Mouse (Mus musculus): ENCODE data around the gene Atg10.
"Not testable (repeated sequence)": the region's sequence is repeated elsewhere in the genome, so short reads cannot be mapped to it uniquely, and the experiment has no call there.

Gene Atg10

GRCm38 (mm10) chr13:90962836-90963760 lies 260.7 kb downstream of the Atg10 start:
- TF ChIP-seq NANOG (IDR thresholded peaks at IDR 0.05; ENCODE audit: borderline replicate concordance, low read length) = no peak
- TF ChIP-seq CTCF (conservative IDR thresholded peaks at IDR 0.05; ENCODE audit: low read length) = no peak
- no peak for TF ChIP-seq POU5F1 (IDR thresholded peaks at IDR 0.05; ENCODE audit: borderline replicate concordance, low read length)
- no peaks in the 10 kb centered on the region for H3K9me3 ChIP-seq (ENCODE audit: low read length)
- no peaks in the 10 kb centered on the region for H3K36me3 ChIP-seq (ENCODE audit: insufficient read depth, low read length)
- no peaks in the 10 kb centered on the region for H3K27me3 ChIP-seq (ENCODE audit: insufficient read depth, low read length)
- no peaks in the 10 kb centered on the region for H3K4me1 ChIP-seq (replicated peaks; ENCODE audit: low read depth, low read length)
- no peak overlapping the region for H3K4me3 ChIP-seq (replicated peaks; ENCODE audit: low read length)

GRCm38 (mm10) chr13:90960591-90960990 lies 263.2 kb downstream of the Atg10 start:
- Histone ChIP-seq H3K9me3 (ENCODE audit: low read length) (no peaks in the 10 kb centered on the region), H3K36me3 (ENCODE audit: insufficient read depth, low read length) (no peaks in the 10 kb centered on the region), H3K4me1 (replicated peaks; ENCODE audit: low read depth, low read length) (no peaks in the 10 kb centered on the region), H3K4me3 (replicated peaks; ENCODE audit: low read length) (no peak overlapping the region), H3K27me3 (ENCODE audit: insufficient read depth, low read length) (no peaks in the 10 kb centered on the region)
- no peak for TF ChIP-seq NANOG (IDR thresholded peaks at IDR 0.05; ENCODE audit: borderline replicate concordance, low read length)
- no peak for TF ChIP-seq CTCF (conservative IDR thresholded peaks at IDR 0.05; ENCODE audit: low read length)
- no peak for TF ChIP-seq POU5F1 (IDR thresholded peaks at IDR 0.05; ENCODE audit: borderline replicate concordance, low read length)

GRCm38 (mm10) chr13:90958894-90959293 lies 264.9 kb downstream of the Atg10 start:
- no peaks in the 10 kb centered on the region for H3K4me1 ChIP-seq (replicated peaks; ENCODE audit: low read depth, low read length)
- TF ChIP-seq CTCF (conservative IDR thresholded peaks at IDR 0.05; ENCODE audit: low read length) (no peak), POU5F1 (IDR thresholded peaks at IDR 0.05; ENCODE audit: borderline replicate concordance, low read length) (no peak), NANOG (IDR thresholded peaks at IDR 0.05; ENCODE audit: borderline replicate concordance, low read length) (no peak)
- no peaks in the 10 kb centered on the region for H3K9me3 ChIP-seq (ENCODE audit: low read length)
- no peaks in the 10 kb centered on the region for H3K27me3 ChIP-seq (ENCODE audit: insufficient read depth, low read length)
- no peak overlapping the region for H3K4me3 ChIP-seq (replicated peaks; ENCODE audit: low read length)
- no peaks in the 10 kb centered on the region for H3K36me3 ChIP-seq (ENCODE audit: insufficient read depth, low read length)

- TF ChIP-seq NANOG (IDR thresholded peaks at IDR 0.05; ENCODE audit: borderline replicate concordance, low read length) = no peak
- no peaks in the 10 kb centered on the region for H3K9me3 ChIP-seq (ENCODE audit: low read length)
- H3K4me1 ChIP-seq (replicated peaks; ENCODE audit: low read depth, low read length) = peaks cover 9% of the 10 kb centered on the region
- no peaks in the 10 kb centered on the region for H3K36me3 ChIP-seq (ENCODE audit: insufficient read depth, low read length)
- no peak overlapping the region for H3K4me3 ChIP-seq (replicated peaks; ENCODE audit: low read length)
- H3K27me3 ChIP-seq (ENCODE audit: insufficient read depth, low read length) = no peaks in the 10 kb centered on the region
Measured at GRCm38 (mm10) chr13:90939600-90939999, 284.2 kb downstream of the Atg10 start.

- no peaks in the 10 kb centered on the region for H3K36me3 ChIP-seq (ENCODE audit: insufficient read depth, low read length)
- peaks cover 9% of the 10 kb centered on the region for H3K4me1 ChIP-seq (replicated peaks; ENCODE audit: low read depth, low read length)
- TF ChIP-seq NANOG (IDR thresholded peaks at IDR 0.05; ENCODE audit: borderline replicate concordance, low read length) (no peak), CTCF (conservative IDR thresholded peaks at IDR 0.05; ENCODE audit: low read length) (no peak), POU5F1 (IDR thresholded peaks at IDR 0.05; ENCODE audit: borderline replicate concordance, low read length) (no peak)
- H3K9me3 ChIP-seq (ENCODE audit: low read length) = no peaks in the 10 kb centered on the region
- no peaks in the 10 kb centered on the region for H3K27me3 ChIP-seq (ENCODE audit: insufficient read depth, low read length)
- H3K4me3 ChIP-seq (replicated peaks; ENCODE audit: low read length) = no peak overlapping the region
Measured at GRCm38 (mm10) chr13:90939192-90939591, 284.6 kb downstream of the Atg10 start.

- no peak for TF ChIP-seq CTCF (conservative IDR thresholded peaks at IDR 0.05; ENCODE audit: low read length)
- no peak for TF ChIP-seq POU5F1 (IDR thresholded peaks at IDR 0.05; ENCODE audit: borderline replicate concordance, low read length)
- TF ChIP-seq NANOG (IDR thresholded peaks at IDR 0.05; ENCODE audit: borderline replicate concordance, low read length) = no peak
- Histone ChIP-seq H3K36me3 (ENCODE audit: insufficient read depth, low read length) (no peaks in the 10 kb centered on the region), H3K9me3 (ENCODE audit: low read length) (no peaks in the 10 kb centered on the region), H3K4me1 (replicated peaks; ENCODE audit: low read depth, low read length) (peaks cover 9% of the 10 kb centered on the region), H3K4me3 (replicated peaks; ENCODE audit: low read length) (no peak overlapping the region), H3K27me3 (ENCODE audit: insufficient read depth, low read length) (no peaks in the 10 kb centered on the region)
Measured at GRCm38 (mm10) chr13:90935852-90936251, 287.9 kb downstream of the Atg10 start.

- Histone ChIP-seq H3K9me3 (ENCODE audit: low read length) (no peaks in the 10 kb centered on the region), H3K4me1 (replicated peaks; ENCODE audit: low read depth, low read length) (no peaks in the 10 kb centered on the region)
Measured at GRCm38 (mm10) chr13:90933256-90933655, 290.5 kb downstream of the Atg10 start.

GRCm38 (mm10) chr13:90929847-90930246 lies 293.9 kb downstream of the Atg10 start:
- no peak overlapping the region for H3K4me3 ChIP-seq (replicated peaks; ENCODE audit: low read length)
- peaks cover 27% of the 10 kb centered on the region for H3K36me3 ChIP-seq (ENCODE audit: insufficient read depth, low read length)
- no peaks in the 10 kb centered on the region for H3K27me3 ChIP-seq (ENCODE audit: insufficient read depth, low read length)
- peak; percentile 77 for TF ChIP-seq CTCF (conservative IDR thresholded peaks at IDR 0.05; ENCODE audit: low read length)
- no peak for TF ChIP-seq NANOG (IDR thresholded peaks at IDR 0.05; ENCODE audit: borderline replicate concordance, low read length)
- H3K9me3 ChIP-seq (ENCODE audit: low read length) = no peaks in the 10 kb centered on the region
- peaks cover 23% of the 10 kb centered on the region for H3K4me1 ChIP-seq (replicated peaks; ENCODE audit: low read depth, low read length)

More at GRCm38 (mm10) chr13:90933256-90933655, 290.5 kb downstream of the Atg10 start:
- Histone ChIP-seq H3K27me3 (ENCODE audit: insufficient read depth, low read length) (no peaks in the 10 kb centered on the region), H3K36me3 (ENCODE audit: insufficient read depth, low read length) (no peaks in the 10 kb centered on the region), H3K4me3 (replicated peaks; ENCODE audit: low read length) (no peak overlapping the region)
- TF ChIP-seq CTCF (conservative IDR thresholded peaks at IDR 0.05; ENCODE audit: low read length) (no peak), NANOG (IDR thresholded peaks at IDR 0.05; ENCODE audit: borderline replicate concordance, low read length) (no peak), POU5F1 (IDR thresholded peaks at IDR 0.05; ENCODE audit: borderline replicate concordance, low read length) (no peak)

- Histone ChIP-seq H3K4me1 (replicated peaks; ENCODE audit: low read depth, low read length) (peaks cover 26% of the 10 kb centered on the region), H3K36me3 (ENCODE audit: insufficient read depth, low read length) (peaks cover 42% of the 10 kb centered on the region)
- not testable (repeated sequence) for H3K9me3 ChIP-seq (ENCODE audit: low read length); H3K27me3 ChIP-seq (ENCODE audit: insufficient read depth, low read length); H3K4me3 ChIP-seq (replicated peaks; ENCODE audit: low read length)
Measured at GRCm38 (mm10) chr13:90928266-90928665, 295.5 kb downstream of the Atg10 start.

All from E14TG2a.4 (cell line).